Mouse (Mus musculus): ENCODE measurements around the gene Rasgef1c.

Gene Rasgef1c

DNA sequence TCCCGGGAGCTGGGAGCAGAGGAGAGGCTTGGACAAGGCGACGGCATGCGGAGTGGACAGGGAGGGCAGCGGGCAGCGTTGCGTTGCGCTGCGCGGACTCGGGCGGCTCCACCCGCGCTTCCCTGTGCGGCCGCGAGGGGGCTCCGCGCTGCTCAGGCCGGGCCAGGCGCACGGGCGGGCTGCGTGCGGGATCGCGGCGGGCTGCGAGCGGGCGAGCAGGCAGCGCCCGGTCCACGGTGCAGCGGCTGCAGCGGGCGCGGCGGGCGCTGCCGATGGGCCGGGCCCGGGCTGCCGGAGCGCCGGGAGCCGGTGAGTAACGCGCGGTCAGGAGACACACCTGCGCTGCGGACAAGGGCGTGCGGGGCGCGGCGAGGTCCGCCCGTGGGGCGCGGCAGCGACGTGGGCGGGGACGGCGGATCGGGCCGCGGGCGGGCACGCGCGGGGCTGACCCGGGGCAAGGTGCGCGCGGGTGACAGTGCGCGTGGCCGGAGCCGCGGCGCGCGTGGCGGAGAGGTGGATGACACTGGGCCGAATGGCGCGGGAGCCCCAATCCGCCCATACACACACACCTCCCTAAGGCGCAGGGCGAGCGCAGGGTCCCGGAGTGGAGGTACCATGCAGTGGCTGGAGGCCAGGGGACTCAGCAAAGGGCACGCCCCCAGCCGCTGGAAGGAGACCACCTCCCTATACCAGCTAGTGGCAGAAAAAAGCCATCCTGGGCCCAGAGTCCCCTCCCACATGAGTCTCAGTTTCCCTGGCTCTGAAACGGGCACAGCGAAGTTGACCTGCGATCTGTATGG is at the start of gene Rasgef1c:
Rasgef1c (plus strand) TSS at position 177 of the 800 bp plus-strand sequence.
- peak; percentile 45 for DNase-seq (ENCODE audit: low spot score)

DNA sequence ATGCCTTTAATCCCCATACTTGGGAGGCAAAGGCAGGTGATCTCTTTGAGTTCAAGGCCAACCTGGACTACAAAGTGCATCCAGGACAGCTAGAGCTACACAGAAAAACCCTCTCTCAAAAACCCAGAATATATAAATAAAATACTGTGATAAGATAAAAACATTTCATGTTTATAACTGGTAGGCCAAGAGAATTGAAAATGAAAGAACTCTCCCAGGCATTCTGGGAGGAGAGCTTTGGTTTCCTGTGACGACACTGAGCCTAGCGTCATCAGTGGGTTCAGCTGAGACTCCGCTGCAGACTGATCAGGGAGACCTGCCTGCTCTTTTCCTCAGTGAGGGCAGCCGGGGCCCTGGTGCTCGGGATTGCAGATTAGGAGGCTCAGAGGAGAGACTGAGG is 46.5 kb upstream of the Rasgef1c start:
- DNase-seq (ENCODE audit: low spot score), result peak; percentile 57

GRCm38 (mm10) chr11:49861139-49861538 is 40.5 kb upstream of the Rasgef1c start:
- DNase-seq (ENCODE audit: low spot score), result no peak

GRCm38 (mm10) chr11:49863926-49864325 is 37.7 kb upstream of the Rasgef1c start:
- no peak for DNase-seq (ENCODE audit: low spot score)

DNA sequence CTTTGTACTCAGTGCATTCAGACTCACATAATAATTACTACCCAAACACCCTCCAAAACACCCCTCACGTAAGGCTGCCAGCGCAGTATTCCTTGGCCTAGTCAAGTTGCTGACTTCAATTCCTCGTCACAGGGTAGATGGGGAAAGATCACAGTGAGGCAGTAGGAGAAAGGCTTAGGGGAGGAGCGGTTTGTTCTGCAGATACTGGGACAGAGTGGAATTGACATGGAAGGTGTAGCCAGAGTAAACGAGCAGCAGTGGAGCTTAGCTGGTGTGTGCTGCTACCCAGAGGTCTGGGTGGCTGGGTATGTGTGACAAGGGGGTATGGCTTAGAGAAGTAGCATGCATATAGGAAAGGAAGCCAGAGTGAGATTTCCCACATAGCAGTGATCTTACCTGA is 34.3 kb upstream of the Rasgef1c start:
- no peak for DNase-seq (ENCODE audit: low spot score)

- peak; percentile 43 for DNase-seq (ENCODE audit: low spot score)
Observed at GRCm38 (mm10) chr11:49869762-49870161, 31.9 kb upstream of the Rasgef1c start.

GRCm38 (mm10) chr11:49871914-49872313 is 29.7 kb upstream of the Rasgef1c start:
- peak; percentile 10 for DNase-seq (ENCODE audit: low spot score)

- no peak for DNase-seq (ENCODE audit: low spot score)
Observed at GRCm38 (mm10) chr11:49872779-49873178, 28.9 kb upstream of the Rasgef1c start.

DNA sequence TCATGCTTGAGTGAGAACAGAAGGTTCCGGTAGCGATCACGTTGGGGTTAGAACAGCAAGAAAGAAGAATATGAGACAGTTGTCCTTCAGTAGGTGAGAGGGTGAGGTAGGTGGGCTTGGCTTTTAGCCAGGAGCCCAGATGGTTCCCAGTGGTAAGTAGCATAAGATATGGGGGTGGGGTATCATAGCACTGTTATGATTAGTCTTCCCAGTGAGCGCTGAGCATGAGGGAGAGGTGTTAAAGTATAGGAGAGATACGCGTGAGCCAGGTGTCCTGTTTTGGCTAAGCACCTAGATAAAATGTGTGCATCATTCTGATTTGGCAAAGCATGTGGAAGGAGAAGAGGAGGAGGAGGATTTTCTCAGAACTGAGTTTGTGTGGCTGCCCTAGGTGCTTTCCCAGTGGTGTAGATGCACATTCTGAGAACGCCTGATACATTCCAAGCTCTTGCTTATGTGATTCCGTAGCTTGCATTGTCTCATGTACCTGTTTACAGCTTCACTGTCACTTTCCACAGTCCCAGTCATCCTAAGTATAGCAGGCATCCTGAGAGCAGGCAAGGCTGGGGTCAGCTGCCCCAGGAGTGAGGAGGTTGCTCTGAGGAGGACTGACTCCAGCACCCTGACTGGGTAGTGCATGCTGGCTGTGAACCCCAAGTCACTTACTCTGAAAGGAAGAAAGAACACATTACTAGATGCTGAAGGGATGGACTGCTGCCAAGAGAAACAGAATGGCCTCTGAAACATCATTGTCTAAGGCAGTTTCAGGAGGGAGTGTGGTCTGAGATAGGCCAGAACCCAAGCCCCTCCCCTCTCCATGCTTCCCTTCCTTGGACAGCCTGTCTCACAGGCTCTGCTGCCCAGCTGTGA is 24.5 kb upstream of the Rasgef1c start:
- DNase-seq (ENCODE audit: low spot score), result no peak

- no peak for DNase-seq (ENCODE audit: low spot score)
Observed at GRCm38 (mm10) chr11:49879950-49880642, 21.5 kb upstream of the Rasgef1c start.

DNA sequence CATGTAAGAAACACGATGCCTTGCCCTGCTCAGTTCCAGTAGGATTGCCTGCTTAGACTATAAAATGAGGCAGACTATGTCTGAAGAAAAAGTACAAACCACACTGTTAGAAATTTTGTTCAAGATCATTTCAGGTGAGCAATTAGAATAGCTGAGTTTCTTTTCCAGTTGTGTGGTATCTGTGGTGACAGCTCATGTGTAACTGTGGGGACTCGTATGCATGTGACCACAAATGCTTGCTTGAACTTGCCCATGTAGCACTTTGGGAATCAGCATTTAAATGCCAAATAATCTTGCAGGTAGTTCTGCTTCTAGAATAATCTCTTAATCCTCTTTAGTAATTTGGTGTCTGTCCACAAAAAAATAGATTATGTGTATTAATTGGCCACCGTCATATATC is 18.2 kb upstream of the Rasgef1c start:
- no peak for DNase-seq (ENCODE audit: low spot score)

GRCm38 (mm10) chr11:49888469-49888868 is 13.2 kb upstream of the Rasgef1c start:
- DNase-seq (ENCODE audit: low spot score), result no peak

DNA sequence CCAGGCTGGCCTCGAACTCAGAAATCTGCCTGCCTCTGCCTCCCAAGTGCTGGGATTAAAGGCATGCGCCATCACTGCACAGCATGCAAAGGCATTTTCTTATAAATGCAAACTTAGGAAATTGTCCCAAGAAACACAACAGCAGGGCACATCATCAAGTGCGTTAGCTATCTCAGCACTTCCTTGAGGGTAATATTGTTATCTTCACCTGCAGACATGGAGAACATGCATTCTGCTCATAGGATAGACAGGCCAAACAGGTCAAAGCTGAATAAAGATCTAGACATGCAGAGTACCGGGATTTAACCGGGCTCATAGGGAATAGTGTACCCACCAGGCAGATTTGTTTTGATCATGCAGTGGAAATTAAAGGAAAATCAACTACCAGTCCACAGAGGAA is 9.6 kb upstream of the Rasgef1c start:
- no peak for DNase-seq (ENCODE audit: low spot score)

DNA sequence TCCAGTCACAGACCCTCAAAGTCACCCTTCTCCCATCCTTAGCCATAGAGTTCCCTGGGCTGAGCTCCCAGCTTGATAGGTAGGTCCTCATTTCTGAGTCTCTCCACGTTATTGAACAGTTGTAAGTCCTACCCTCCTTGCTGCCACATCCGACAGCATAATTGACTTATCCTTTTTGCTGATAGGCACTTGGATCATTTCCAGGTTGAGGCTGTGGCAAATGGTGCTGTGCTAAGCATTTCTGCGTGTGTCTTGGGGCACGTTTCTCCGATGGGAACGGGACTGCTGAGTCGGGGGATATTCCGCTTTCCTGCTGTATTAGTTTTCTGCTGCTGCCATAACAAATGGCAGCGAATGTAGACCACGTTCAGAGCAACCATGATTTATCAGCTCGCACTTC is 7.8 kb upstream of the Rasgef1c start:
- DNase-seq (ENCODE audit: low spot score), result no peak

DNA sequence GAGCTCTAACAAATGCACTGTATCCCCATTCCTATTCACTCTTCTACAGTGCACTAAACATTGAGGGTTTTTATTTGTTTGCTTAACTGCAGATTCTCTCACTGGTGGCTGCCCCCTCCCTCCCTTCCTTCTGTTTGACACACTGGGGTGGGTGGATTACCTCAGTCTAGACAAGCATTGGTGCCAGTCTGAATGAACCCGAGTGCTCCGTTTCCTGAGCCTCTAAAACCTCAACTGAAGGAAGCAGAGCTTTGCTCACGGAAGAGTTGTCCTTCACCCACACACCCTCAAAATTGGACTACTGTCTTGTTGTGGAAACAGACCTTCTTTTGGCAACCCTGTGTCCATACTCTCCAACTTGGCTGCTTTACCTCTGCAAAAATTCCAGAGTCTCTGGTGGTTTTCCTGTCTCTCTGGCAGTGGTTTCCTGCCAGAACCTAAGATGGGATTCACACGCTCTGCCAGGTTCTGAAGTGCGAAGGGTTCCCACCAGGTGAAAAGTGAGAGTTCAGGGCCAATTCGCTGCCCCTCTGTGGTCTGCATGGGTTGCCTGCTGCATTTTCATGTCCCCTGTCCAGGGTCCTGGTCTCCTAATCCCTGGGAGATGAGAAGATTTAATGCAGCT is 5.6 kb upstream of the Rasgef1c start:
- DNase-seq (ENCODE audit: low spot score), result no peak

- no peak for DNase-seq (ENCODE audit: low spot score)
Observed at GRCm38 (mm10) chr11:49900043-49900442, 1.6 kb upstream of the Rasgef1c start.

- DNase-seq (ENCODE audit: low spot score), result no peak
Observed at GRCm38 (mm10) chr11:49900962-49901658, 525 bp upstream of the Rasgef1c start.

- DNase-seq (ENCODE audit: low spot score), result peak; percentile 32
Observed at GRCm38 (mm10) chr11:49903333-49903732, 1.7 kb downstream of the Rasgef1c start.

DNA sequence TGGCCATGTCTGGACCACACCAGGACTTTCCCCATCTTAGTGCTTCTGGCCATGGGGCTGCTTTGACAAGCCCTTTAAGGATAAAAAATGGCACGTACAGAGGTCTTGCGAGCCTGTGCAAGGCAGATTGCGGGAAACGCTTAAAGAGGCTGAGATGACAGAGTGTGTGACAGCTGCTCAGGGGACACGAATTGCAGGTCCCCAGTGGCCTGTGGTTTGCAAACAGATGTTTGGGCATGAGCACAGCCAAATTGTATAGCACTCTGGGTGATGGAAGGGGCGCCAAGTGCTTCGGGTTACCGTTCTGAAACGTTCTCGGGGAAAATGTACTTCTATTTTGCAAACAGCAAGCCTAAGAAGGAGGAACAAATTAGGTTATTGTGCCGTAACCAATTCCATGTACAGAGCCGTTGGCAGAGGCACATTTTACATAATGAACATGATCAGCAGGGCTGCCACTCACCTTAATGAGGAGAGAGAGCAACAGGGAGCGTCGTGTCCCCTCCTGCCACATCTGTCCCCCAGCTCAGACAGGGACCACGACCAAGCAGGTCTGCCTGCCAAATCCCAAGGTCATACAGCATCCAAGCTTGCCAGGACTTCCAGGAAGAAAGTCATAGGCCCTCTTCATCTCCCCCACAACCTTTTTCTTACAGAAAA is 17.0 kb downstream of the Rasgef1c start:
- DNase-seq (ENCODE audit: low spot score), result no peak

GRCm38 (mm10) chr11:49919304-49919703 is 17.7 kb downstream of the Rasgef1c start:
- no peak for DNase-seq (ENCODE audit: low spot score)

GRCm38 (mm10) chr11:49923539-49923938 is 21.9 kb downstream of the Rasgef1c start:
- no peak for DNase-seq (ENCODE audit: low spot score)
